Mouse (Mus musculus) liver, postnatal 0 days (tissue): ENCODE results near the gene Ech1.

Experiments used
- CTCF ChIP-seq: sonication (generic); IDR thresholded peaks from 2 replicates; pipeline ENCODE4 v1.5.1; 2016; ENCODE audit warnings: antibody characterized with exemption, low read depth
- EP300 ChIP-seq: IDR thresholded peaks from 2 replicates; pipeline ENCODE4 v1.6.1; 2016; ENCODE audit warnings: antibody characterized with exemption, low read depth, mild to moderate bottlenecking

GRCm38 (mm10) chr7:28879606-28880005 lies 54.6 kb downstream of the Ech1 start:
- TF ChIP-seq CTCF (no peak), EP300 (no peak)
